Mouse (Mus musculus) midbrain, embryonic 15.5 days (tissue): ENCODE results near the gene Poldip3. TPM values are rescaled to one million over a fixed set of nuclear protein-coding genes. Genes with fewer than 3 reads are reported as not detected.
"Not testable (repeated sequence)": the region's sequence is repeated elsewhere in the genome, so short reads cannot be mapped to it uniquely, and the experiment has no call there.

Source experiments
- ATAC-seq: fragments of 200-750 bp; cut with Nextera tagmentation; replicated peaks from 2 replicates; pipeline ENCODE4 v1.8.0; 2017; ENCODE audit warnings: moderate TSS enrichment
- H3K27ac ChIP-seq: fragments of 300-500 bp; sonication (generic); 2 replicates; pipeline ENCODE4 v1.5.1; 2015; ENCODE audit warnings: mild to moderate bottlenecking, inconsistent platforms
- H3K27me3 ChIP-seq: fragments of 300-500 bp; sonication (generic); replicated peaks from 2 replicates; pipeline ENCODE4 v1.6.1; 2015; ENCODE audit warnings: inconsistent platforms
- H3K36me3 ChIP-seq: fragments of 300-500 bp; sonication (generic); replicated peaks from 2 replicates; pipeline ENCODE4 v1.6.1; 2015; ENCODE audit warnings: inconsistent platforms
- H3K4me1 ChIP-seq: fragments of 300-500 bp; sonication (generic); 2 replicates; pipeline ENCODE4 v1.6.1; 2015; ENCODE audit warnings: inconsistent platforms
- H3K4me2 ChIP-seq: fragments of 300-500 bp; sonication (generic); 2 replicates; pipeline ENCODE4 v1.6.1; 2015; ENCODE audit warnings: inconsistent platforms, mild to moderate bottlenecking, moderate library complexity
- H3K4me3 ChIP-seq: fragments of 300-500 bp; sonication (generic); 2 replicates; pipeline ENCODE4 v1.5.1; 2015; ENCODE audit warnings: mild to moderate bottlenecking, inconsistent platforms
- H3K9ac ChIP-seq: fragments of 300-500 bp; sonication (generic); 2 replicates; pipeline ENCODE4 v1.6.1; 2015; ENCODE audit warnings: mild to moderate bottlenecking, inconsistent platforms
- H3K9me3 ChIP-seq: fragments of 300-500 bp; sonication (generic); 2 replicates; pipeline ENCODE4 v1.6.1; 2016; ENCODE audit warnings: inconsistent platforms
- WGBS: fragments of 180-500 bp; shearing (Covaris S2); methylation state at CpG from one replicate; pipeline ENCODE4 v1.1.7; 2015; ENCODE audit warnings: mixed read lengths; 5-methylcytosine and 5-hydroxymethylcytosine counted together
- polyA plus RNA-seq: library from polyadenylated mRNA; unstranded; fragments of >200 nt; fragmentation: Nextera tagmentation; extraction: Ambion mirVana; gene quantifications from 2 replicates; pipeline ENCODE4 v1.2.1, GENCODE M21; 2015

The Poldip3 gene
- polyA plus RNA-seq, 1 experiment from 2014 or later, result 158 TPM

- 94% methylated on average over 6 of the region's 6 CpGs for WGBS
Measured at GRCm38 (mm10) chr15:83145541-83145940, 3.6 kb downstream of the Poldip3 start.

DNA sequence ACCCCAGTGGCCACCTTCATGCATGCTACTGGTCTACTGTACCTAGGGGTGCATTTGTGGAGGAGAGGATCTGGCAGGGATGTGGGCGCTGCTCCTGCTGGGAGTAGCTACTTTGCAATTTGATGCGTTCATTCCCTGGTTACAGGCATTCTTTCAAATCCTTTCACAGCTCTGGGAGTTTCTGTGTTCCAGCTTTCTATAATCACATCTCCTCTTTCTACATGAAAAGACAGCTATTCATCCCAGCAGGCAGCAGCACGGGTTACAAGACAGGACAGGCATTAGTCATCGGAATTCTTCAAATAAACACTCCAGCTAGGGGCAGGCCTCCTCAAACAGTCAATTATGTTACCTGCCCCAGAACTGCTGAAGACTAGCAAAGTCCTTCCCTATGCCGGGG is 6.3 kb downstream of the Poldip3 start:
- ATAC-seq, result no peak
- H3K9me3 ChIP-seq, result no peaks in the 10 kb centered on the region
- 27% methylated on average over 5 of the region's 5 CpGs for WGBS
- no peak overlapping the region for H3K4me2 ChIP-seq
- no peaks in the 10 kb centered on the region for H3K36me3 ChIP-seq
- no peak overlapping the region for H3K4me3 ChIP-seq
- no peak overlapping the region for H3K27ac ChIP-seq
- no peak overlapping the region for H3K9ac ChIP-seq
- H3K4me1 ChIP-seq, result peaks cover 24% of the 10 kb centered on the region
- no peaks in the 10 kb centered on the region for H3K27me3 ChIP-seq

More at GRCm38 (mm10) chr15:83145541-83145940, 3.6 kb downstream of the Poldip3 start:
- no peak overlapping the region for H3K27ac ChIP-seq
- no peak overlapping the region for H3K4me2 ChIP-seq
- no peak for ATAC-seq
- H3K9ac ChIP-seq, result no peak overlapping the region
- H3K9me3 ChIP-seq, result no peaks in the 10 kb centered on the region
- no peaks in the 10 kb centered on the region for H3K27me3 ChIP-seq
- no peaks in the 10 kb centered on the region for H3K36me3 ChIP-seq
- no peak overlapping the region for H3K4me3 ChIP-seq
- H3K4me1 ChIP-seq, result peaks cover 33% of the 10 kb centered on the region

DNA sequence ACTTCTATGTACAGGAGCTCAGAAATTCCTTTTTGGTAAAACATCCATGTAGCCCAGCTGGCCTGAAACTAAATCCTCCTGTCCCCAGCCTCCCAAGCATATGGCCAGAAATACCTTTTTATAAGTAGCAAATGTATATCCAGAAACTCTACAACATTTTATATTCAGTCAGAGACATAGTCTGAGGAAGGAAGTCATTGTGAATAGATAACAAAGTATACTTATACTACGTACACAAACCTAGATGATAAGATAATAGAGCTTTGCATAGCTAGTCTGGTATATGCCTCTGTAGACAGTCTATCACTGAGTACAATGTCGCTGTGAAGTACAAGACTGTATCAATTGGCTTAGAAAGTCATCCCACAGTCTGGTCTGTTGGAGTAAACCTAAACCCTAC is 13.5 kb downstream of the Poldip3 start:
- Histone ChIP-seq H3K4me1 (no peaks in the 10 kb centered on the region), H3K36me3 (peaks cover 35% of the 10 kb centered on the region), H3K27me3 (no peaks in the 10 kb centered on the region), H3K9me3 (no peaks in the 10 kb centered on the region), H3K27ac (no peak overlapping the region), H3K4me2 (no peak overlapping the region), H3K4me3 (no peak overlapping the region), H3K9ac (no peak overlapping the region)
- WGBS, result 92% methylated on average over 2 of the region's 2 CpGs
- ATAC-seq, result no peak

- no peak for ATAC-seq
- Histone ChIP-seq H3K27me3 (no peaks in the 10 kb centered on the region), H3K9me3 (no peaks in the 10 kb centered on the region), H3K36me3 (peaks cover 43% of the 10 kb centered on the region), H3K4me2 (no peak overlapping the region), H3K9ac (no peak overlapping the region), H3K27ac (no peak overlapping the region), H3K4me1 (no peaks in the 10 kb centered on the region), H3K4me3 (no peak overlapping the region)
- 92% methylated on average over 6 of the region's 6 CpGs for WGBS
Measured at GRCm38 (mm10) chr15:83134671-83135070, 14.5 kb downstream of the Poldip3 start.

DNA sequence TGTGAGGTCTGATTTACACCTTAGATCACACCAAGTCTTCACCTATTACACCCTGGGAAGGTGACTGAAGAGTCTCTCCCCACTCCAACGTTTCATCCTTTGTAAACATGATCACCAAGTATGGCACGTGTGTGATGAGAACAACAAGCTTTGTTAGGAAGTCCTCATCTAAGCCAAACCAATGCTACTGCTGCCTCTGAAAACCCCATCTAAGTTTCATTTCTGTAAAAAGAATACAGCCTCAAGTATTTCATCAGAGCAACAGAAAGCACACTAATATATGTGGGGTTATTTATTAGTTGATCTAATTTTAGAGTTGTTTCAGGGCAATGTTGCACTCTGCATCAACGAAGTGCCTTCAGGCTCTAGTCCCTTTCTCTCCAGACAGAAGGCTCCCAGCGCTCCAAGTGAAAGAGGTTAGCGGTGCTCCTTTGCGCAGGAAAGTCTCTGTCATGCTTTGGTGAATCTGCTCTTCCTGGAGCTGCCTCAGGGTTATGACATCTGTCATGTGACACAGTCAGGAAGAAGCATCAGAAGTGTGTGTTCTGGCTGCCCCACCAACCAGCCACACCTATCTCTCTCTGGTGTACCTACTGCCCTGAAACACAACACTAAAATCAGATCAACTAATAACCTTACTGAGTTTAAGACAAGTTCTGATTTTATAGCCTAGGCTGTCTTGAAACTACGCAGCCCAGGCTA is 19.5 kb downstream of the Poldip3 start:
- Histone ChIP-seq H3K9me3 (no peaks in the 10 kb centered on the region), H3K27ac (no peak overlapping the region), H3K36me3 (peaks cover 61% of the 10 kb centered on the region), H3K27me3 (no peaks in the 10 kb centered on the region), H3K4me1 (no peaks in the 10 kb centered on the region), H3K9ac (no peak overlapping the region), H3K4me3 (no peak overlapping the region), H3K4me2 (no peak overlapping the region)
- ATAC-seq, result no peak
- 91% methylated on average over 7 of the region's 7 CpGs for WGBS

DNA sequence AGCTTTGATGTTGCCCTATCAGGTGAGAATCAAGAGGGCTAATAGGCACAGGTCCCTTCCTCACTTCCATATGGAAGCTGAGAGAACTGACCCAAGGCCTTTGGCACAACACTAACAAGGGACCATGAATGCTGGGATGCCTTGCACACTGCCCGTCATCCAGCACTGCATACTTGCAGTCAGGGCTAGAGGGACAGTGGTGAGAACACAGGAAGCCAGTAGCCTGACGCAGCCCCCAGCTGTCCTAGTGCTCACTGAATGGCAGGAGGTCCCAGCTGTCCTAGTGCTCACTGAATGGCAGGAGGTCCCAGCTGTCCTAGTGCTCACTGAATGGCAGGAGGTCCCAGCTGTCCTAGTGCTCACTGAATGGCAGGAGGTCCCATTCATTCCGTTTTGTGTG is 22.1 kb downstream of the Poldip3 start:
- not testable (repeated sequence) for H3K27me3 ChIP-seq, H3K27ac ChIP-seq, H3K9ac ChIP-seq, H3K4me1 ChIP-seq, ATAC-seq, H3K4me3 ChIP-seq, H3K9me3 ChIP-seq, H3K4me2 ChIP-seq
- H3K36me3 ChIP-seq, result peaks cover 50% of the 10 kb centered on the region
- 48% methylated on average over 3 of the region's 3 CpGs for WGBS

- no peaks in the 10 kb centered on the region for H3K27me3 ChIP-seq
- peaks cover 46% of the 10 kb centered on the region for H3K36me3 ChIP-seq
- peaks cover 6% of the 10 kb centered on the region for H3K4me1 ChIP-seq
- no peak overlapping the region for H3K9ac ChIP-seq
- WGBS, result 88% methylated on average over 9 of the region's 9 CpGs
- no peak overlapping the region for H3K27ac ChIP-seq
- no peak for ATAC-seq
- H3K9me3 ChIP-seq, result no peaks in the 10 kb centered on the region
- no peak overlapping the region for H3K4me2 ChIP-seq
- H3K4me3 ChIP-seq, result no peak overlapping the region
Measured at GRCm38 (mm10) chr15:83126582-83126981, 22.6 kb downstream of the Poldip3 start.

DNA sequence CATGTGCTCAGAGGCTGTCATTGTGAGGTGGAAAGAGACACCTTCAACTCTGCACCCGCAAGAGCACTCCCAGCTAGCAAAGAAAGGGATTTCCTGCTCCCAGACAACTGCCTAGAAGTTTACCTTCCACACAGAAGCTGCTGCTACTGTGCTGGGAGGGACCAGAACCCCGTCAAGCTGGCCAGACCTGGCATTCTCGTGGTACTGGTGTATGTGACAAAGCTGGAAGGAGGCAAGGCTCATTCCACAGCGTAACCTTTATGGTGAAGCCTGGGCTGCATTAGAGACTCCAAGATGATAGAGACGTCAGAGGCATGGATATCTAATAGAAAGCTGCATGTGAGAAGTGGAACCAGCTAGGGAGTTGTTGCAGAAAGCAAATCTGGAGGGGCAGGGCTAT is 24.6 kb downstream of the Poldip3 start:
- no peak overlapping the region for H3K4me2 ChIP-seq
- no peak overlapping the region for H3K4me3 ChIP-seq
- ATAC-seq, result no peak
- WGBS, result 78% methylated on average over 5 of the region's 5 CpGs
- H3K36me3 ChIP-seq, result peaks cover 30% of the 10 kb centered on the region
- no peak overlapping the region for H3K9ac ChIP-seq
- H3K4me1 ChIP-seq, result peaks cover 14% of the 10 kb centered on the region
- no peaks in the 10 kb centered on the region for H3K9me3 ChIP-seq
- no peaks in the 10 kb centered on the region for H3K27me3 ChIP-seq
- H3K27ac ChIP-seq, result no peak overlapping the region

GRCm38 (mm10) chr15:83122566-83123145 is 26.5 kb downstream of the Poldip3 start, which contains the start of gene Rrp7a:
Gene Rrp7a (minus strand): TSS chr15:83122801.
- ATAC-seq, result peak; percentile 89
- peak within 1 kb of the TSS; percentile 74 for H3K4me2 ChIP-seq
- 9% methylated on average over 32 of the region's 32 CpGs for WGBS

GRCm38 (mm10) chr15:83121709-83122565 is 27.2 kb downstream of the Poldip3 start:
- peak; percentile 50 for ATAC-seq
- peaks cover 25% of the 10 kb centered on the region; the same call in 1 of the 2 replicates for H3K36me3 ChIP-seq
- H3K27me3 ChIP-seq, result no peaks in the 10 kb centered on the region
- no peaks in the 10 kb centered on the region for H3K9me3 ChIP-seq
- peak overlapping the region; percentile 64 for H3K9ac ChIP-seq
- peak overlapping the region; percentile 74 for H3K4me2 ChIP-seq
- peak overlapping the region; percentile 87 for H3K27ac ChIP-seq
- 3% methylated on average over 43 of the region's 43 CpGs for WGBS
- peak overlapping the region; percentile 81 for H3K4me3 ChIP-seq
- peaks cover 14% of the 10 kb centered on the region for H3K4me1 ChIP-seq

More at GRCm38 (mm10) chr15:83122566-83123145, 26.5 kb downstream of the Poldip3 start, which contains the start of gene Rrp7a:
- peaks cover 25% of the 10 kb centered on the region; the same call in 1 of the 2 replicates for H3K36me3 ChIP-seq
- H3K27ac ChIP-seq, result peak within 1 kb of the TSS; percentile 87
- no peaks in the 10 kb centered on the region for H3K27me3 ChIP-seq
- H3K9ac ChIP-seq, result peak within 1 kb of the TSS; percentile 64
- H3K4me1 ChIP-seq, result peaks cover 14% of the 10 kb centered on the region
- peak within 1 kb of the TSS; percentile 81 for H3K4me3 ChIP-seq
- H3K9me3 ChIP-seq, result no peaks in the 10 kb centered on the region

DNA sequence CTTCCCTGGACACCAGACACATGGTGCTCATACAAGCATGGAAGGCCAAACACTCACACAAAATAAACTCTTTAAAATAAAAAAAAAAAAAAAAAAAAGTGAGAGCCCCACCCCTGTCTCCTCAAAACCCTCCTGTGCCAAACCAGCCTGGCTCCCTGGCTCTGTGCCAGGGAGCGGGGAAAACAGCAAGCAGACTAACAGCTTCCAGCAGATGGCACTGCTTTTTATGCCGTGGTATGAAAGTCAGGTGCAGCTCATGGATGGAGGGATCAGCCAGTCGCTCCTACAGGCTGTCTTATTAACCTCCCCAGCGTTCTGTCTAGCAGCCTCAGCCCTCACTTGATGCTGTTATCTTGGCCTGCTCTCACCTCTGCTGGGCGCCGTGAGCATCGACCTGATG is 30.8 kb downstream of the Poldip3 start:
- no peaks in the 10 kb centered on the region for H3K9me3 ChIP-seq
- H3K4me3 ChIP-seq, result no peak overlapping the region
- H3K9ac ChIP-seq, result no peak overlapping the region
- peaks cover 26% of the 10 kb centered on the region; the same call in 1 of the 2 replicates for H3K36me3 ChIP-seq
- peaks cover 20% of the 10 kb centered on the region for H3K4me1 ChIP-seq
- no peak for ATAC-seq
- no peaks in the 10 kb centered on the region for H3K27me3 ChIP-seq
- no peak overlapping the region for H3K4me2 ChIP-seq
- H3K27ac ChIP-seq, result no peak overlapping the region
- WGBS, result 61% methylated on average over 7 of the region's 7 CpGs

DNA sequence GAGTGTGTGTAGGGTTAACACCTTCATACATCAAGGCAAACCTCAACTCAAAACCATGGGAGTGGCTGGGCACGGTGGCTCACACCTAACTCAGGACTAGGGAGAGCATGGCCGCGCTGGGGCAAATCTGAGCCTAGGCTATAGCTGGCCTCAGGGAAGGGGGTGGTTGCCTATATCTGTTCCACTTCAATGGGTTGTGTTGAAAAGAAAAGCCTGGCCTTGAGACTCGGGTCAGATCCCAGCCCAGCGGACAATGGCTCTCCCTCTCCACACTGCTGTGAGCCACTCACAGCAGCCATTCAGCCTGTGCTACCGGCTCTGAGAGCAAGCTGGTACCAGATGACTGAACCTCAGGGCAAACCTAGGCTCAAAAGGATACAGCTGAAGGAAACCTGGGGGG is 34.1 kb downstream of the Poldip3 start:
- no peaks in the 10 kb centered on the region for H3K27me3 ChIP-seq
- H3K4me2 ChIP-seq, result no peak overlapping the region
- H3K9ac ChIP-seq, result no peak overlapping the region
- no peaks in the 10 kb centered on the region for H3K9me3 ChIP-seq
- H3K4me1 ChIP-seq, result peaks cover 11% of the 10 kb centered on the region
- H3K27ac ChIP-seq, result no peak overlapping the region
- no peak for ATAC-seq
- H3K4me3 ChIP-seq, result no peak overlapping the region
- WGBS, result 23% methylated on average over 6 of the region's 6 CpGs
- H3K36me3 ChIP-seq, result peaks cover 26% of the 10 kb centered on the region; the same call in 1 of the 2 replicates
